Mouse (Mus musculus) spleen, adult 18-20 months (tissue): Measurements from ENCODE around the gene Igfbp5.

Experiments used
- DNase-seq, 2 experiments: peaks; one replicate each; pipeline ENCODE4 v3.0.0; 2022; ENCODE audit warnings: mixed read lengths in 2 of 2

Igfbp5 gene

DNA sequence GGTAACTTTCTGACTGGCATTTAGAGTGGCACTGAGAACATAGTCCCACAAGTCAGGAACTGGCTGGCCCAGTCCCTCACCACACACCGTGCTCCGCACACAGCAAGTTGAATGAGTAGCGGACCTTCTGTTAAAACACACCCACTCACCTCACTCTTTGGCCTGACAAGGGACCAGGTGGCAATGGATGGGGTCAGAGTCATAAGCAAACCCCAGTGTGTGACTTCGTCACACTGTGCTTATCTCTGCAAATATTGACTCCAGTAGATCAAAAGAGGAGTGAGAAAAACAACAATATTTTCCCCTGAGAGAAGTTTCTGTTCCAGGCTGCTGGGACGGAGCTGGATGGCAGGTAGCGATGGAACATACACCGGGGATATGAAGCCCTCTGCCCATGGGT is 65.4 kb downstream of the Igfbp5 start:
- DNase-seq, result no peak
